Mouse (Mus musculus): Measurements from ENCODE around the gene Thbs3.

Thbs3 gene

GRCm38 (mm10) chr3:89251365-89251895, 36.5 kb downstream of the Thbs3 start:
- DNase-seq (ENCODE audit: low spot score): no peak

- DNase-seq (ENCODE audit: low spot score): no peak
These were observed 40.0 kb downstream of the Thbs3 start for GRCm38 (mm10) chr3:89254994-89255393.

- no peak for DNase-seq (ENCODE audit: low spot score)
These were observed 41.2 kb downstream of the Thbs3 start for GRCm38 (mm10) chr3:89256177-89256576.

- DNase-seq (ENCODE audit: low spot score): no peak
These were observed 44.1 kb downstream of the Thbs3 start, which contains the start of gene Dpm3 for GRCm38 (mm10) chr3:89259076-89259475. Dpm3 (plus strand) TSS chr3:89259358.

- DNase-seq (ENCODE audit: low spot score): no peak
These were observed 45.2 kb downstream of the Thbs3 start for GRCm38 (mm10) chr3:89260211-89260610.

- no peak for DNase-seq (ENCODE audit: low spot score)
These were observed 47.4 kb downstream of the Thbs3 start for GRCm38 (mm10) chr3:89262417-89262816.

GRCm38 (mm10) chr3:89266439-89266893, 51.5 kb downstream of the Thbs3 start:
- no peak for DNase-seq (ENCODE audit: low spot score)

GRCm38 (mm10) chr3:89268916-89269315, 53.9 kb downstream of the Thbs3 start:
- no peak for DNase-seq (ENCODE audit: low spot score)

GRCm38 (mm10) chr3:89270051-89270755, 55.2 kb downstream of the Thbs3 start, which contains the start of gene Slc50a1:
Slc50a1 (minus strand) TSS chr3:89270570.
- DNase-seq (ENCODE audit: low spot score): peak; percentile 83

GRCm38 (mm10) chr3:89270891-89271290, 55.9 kb downstream of the Thbs3 start:
- no peak for DNase-seq (ENCODE audit: low spot score)

- no peak for DNase-seq (ENCODE audit: low spot score)
These were observed 56.8 kb downstream of the Thbs3 start for GRCm38 (mm10) chr3:89271760-89272159.

- no peak for DNase-seq (ENCODE audit: low spot score)
These were observed 61.1 kb downstream of the Thbs3 start for GRCm38 (mm10) chr3:89276061-89276460.
